Mouse (Mus musculus) 416B (cell line): ENCODE results near the gene Pnkd.
"Not testable (repeated sequence)": the region's sequence is repeated elsewhere in the genome, so short reads cannot be mapped to it uniquely, and the experiment has no call there.

ENCODE experiments used
- DNase-seq: peaks from one replicate; pipeline ENCODE4 v3.0.0; 2011; ENCODE audit warnings: low read depth

The Pnkd gene

DNA sequence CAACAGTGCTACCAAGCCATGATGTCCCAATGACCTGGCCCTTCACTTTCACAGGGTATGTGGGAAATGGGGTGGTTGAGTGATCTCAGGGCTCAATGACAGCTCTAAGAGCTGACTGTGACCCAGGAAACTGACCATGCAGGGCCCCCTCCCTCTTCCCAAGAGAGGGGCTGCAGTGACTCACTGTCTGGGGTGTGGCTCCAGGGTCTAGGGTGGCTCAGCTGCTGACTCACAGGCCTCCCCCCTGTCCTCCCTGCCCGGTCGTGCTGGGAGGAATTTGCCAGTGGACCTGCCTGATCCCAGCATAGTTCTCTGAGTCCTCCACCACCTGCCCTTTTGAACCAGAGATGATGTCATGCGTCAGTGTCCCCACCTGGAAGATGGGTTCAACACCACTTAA, 12.5 kb downstream of the Pnkd start:
- DNase-seq: peak; percentile 54

DNA sequence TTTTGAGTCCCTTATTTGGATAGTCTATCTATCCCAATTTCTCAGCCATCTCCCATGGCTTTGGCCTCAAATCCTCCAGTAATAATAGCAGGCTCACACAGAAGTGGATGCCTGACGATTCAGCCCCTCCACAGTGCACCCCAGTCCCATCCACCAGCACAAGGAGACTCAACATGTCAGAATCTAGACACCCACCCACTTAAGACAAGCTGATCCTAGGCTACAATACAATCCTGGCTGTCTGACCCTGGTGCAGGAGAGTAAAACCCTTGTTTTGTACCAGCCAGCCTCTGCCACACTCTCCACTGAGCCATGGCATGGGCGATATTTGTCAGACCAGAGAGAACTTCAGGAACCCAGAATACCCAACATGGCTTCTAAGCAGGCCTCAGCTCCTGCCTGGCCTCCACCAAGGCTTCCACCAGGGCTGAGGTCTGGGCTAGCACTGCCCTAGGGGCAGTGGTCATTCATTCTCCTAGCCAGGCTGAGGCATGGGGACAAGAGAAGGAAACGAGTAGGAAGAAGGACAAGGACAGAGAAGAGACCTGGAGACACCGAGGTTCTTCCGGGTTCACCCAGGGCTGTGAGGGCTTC, 13.5 kb downstream of the Pnkd start:
- no peak for DNase-seq

DNA sequence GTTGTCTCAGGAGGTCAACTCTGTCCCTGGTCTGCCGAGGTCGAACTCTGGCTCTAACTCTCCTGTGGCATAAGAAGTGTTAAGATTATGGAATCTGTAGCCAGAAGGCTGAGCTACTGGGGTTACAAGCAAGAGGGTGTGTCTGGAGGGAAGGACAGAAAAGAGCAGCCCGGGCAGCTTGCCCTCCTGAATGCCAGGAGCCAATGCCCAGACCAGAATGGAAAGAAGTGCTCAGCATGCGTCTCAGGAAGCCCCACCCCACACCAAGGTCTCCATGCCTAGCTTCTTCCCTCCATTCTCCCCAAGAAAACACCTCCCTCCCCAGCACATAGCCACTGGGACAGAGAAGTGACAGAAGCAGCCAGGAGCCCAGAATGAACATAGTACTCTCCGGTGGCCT, 14.3 kb downstream of the Pnkd start:
- no peak for DNase-seq

DNA sequence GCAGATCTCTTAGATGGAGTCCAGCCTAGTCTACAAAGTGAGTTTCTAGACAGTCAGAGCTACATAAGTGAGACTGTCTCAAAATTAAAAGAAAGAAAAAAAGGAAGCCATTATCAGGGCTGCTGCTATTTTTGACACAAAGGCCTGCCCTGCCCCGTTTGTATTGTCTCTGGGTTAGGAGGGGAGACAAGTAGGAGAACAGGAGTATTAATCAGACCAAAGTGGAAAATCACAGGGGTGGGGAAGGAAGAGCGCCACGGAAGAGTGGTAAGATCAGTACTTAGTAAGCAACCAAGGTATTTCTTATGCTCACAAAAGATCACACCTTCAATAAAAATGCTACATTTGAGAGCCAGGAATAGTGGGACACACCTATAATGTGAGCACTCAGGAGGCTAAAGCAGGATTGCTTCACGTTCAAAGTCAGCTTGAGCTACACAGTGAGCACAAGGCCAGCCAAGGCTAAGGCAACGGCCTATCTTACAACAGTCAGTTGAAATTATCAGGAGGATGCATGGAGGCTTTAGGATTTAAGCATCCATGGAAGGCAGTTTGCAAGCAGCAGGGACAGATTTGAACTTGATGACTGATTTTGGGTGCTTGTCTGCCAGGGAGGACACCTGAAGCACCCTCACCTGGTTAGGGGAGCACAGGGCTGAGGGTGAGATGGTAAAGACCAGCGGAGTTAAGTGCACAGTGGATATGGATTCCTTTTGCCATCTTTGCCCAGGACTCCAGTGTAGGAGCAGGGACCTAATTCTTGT, 15.8 kb downstream of the Pnkd start:
- DNase-seq: no peak

DNA sequence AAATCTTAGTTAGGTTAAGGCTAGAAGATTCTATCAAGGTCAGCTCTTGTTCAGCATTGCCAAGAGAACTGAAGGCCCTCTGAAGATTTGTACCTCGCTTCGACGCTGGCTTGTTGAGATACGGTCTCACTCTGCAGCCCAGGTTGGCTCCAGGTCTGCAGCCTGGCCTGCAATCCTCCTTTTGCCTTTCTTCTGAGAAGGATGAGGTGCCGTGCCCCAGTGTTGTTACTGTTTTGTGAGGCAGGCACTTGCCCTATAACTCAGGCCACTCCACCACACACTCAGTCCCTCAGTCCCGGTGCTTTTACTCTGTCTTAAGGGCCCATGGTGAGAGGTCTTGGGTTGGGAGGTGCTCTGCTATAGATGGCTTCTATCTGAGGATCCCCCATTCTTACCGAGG, 17.5 kb downstream of the Pnkd start:
- no peak for DNase-seq

DNA sequence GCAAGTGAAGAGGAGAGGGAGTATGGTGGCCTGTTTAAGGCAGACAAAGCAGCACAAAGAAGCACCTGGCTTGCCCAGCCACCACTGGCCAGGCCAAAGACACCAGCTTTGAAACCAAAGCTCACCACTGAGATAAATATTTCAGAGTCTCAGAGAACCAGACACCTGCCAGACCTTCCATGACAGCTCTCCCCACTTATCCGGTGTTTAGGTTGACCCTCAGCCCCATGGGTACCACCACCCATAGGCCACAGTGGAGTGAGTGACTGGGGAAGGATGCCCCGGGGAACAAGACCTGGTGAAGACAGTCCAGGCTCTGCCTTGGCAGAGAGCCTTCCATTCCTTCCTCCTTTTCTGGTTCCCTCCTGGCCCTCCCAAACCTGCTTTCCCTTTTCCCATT, 18.1 kb downstream of the Pnkd start:
- DNase-seq: no peak

DNA sequence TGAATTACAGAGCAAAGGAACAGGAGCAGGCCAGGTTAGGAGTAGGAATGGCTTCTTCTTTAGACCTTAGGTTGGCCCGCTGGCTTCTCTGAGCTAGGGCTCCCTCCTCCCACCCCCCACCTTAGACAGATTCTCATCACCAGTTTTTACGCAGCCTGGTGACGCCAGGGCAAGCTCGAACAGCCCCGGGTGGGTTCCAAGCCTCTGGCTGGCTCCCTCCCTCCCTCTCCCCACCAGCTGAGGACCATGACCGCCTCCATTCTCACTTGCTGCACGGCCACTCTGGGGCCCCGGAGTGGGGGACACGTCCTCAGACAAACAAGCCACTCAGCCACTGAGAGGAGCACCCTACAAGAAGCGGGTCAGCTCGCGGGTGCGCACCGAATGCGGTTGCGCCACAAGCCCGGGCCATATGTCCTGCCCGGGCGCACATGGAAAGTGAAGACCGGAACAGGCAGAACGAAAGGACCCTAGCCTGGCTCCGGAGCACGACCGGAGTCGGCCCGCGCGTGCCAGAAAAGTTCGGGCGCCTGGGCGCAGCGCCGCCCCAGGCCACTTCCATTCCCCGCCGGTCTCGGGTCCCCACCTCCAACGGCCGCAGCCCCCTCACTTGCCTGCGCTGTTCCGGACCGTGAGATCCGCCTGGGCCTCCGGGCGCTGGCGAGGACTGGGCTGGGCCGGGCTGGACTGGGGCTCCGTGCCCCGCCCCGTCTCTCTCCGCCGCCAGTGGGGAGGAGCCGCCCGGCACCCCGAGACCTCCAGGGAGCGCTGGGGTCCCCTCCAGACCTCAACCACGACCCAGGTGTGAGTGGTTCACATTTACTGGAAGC, 19.0 kb downstream of the Pnkd start:
- DNase-seq: peak; percentile 70

DNA sequence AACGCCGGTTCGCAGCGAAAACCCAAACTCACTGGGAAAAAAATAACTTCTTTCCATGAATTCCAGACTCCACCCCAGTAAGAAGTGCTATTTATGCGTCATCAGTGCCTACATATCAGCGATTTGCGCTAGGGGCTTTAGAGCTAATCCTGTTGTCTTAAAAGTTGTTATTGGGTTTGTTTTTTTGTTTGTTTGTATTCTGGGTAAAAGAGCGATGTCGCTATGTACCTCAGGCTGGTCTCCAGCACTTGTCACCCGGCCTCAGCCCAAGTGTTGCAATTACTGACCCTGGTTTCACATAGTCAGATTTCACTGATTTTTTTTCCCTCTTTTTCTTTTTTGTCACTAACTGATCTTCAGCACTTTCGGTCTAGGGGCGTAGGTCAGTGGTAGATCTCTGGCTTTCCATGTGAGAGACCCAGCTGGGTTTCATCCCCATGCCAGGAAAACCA, 19.6 kb downstream of the Pnkd start:
- DNase-seq: peak; percentile 62

DNA sequence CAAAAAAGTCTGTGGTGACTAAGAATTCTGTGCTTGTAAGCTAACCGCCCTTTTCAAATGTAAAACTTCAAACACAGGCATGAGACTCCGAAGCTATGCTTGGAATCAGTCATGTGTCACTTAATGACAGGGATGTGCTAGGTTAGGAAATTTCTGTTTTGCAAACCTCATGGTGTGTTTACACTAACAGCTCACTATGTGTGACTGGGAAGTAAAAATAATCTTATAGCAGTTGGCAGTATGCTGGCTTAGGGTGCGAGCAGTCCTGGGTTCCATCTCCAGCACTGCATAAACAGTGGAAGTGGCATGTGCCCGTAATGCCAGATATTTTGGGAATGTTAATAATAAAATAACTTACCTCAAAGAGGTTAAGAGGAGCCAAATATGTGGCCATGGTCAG, 20.2 kb downstream of the Pnkd start:
- no peak for DNase-seq

DNA sequence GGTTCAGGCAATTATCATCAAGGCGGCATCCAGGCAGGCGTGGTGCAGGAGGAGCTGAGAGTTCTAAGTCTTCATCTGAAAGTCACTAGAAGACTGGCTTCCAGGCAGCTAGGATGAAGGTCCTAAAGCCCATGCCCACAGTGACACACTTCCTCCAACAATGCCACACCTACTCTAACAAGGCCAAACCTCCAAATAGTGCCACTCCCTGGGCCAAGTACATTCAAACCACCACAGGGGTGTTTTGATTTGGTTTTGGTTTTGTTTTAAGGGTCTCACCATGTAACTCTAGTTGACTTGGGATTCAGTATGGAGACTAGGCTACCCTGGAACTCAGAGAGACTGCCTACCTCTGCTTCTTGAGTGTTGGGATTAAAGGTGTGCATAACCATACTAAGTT, 20.8 kb downstream of the Pnkd start, which contains the start of gene Tmbim1:
Gene Tmbim1 (minus strand): TSS at position 101 of the 400 bp plus-strand sequence.
- DNase-seq: no peak

DNA sequence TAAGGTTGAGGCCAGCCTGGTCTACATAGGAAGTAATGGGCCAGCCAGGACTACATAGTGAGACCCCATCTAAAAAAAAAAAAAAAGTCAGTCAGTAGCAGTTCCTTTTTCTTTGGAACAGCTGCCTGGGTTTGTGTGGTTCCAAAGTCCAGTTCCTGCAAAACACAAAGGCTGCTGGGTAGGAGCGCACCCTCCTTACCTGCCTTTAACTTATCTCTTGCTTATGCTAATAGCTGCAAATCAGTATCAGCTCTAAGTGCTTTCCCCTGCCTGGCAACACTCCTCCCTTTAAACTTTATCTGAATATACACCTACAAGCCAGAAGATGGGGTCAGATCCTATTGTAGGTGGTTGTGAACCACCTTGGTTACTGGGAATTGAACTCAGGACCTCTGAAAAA, 22.4 kb downstream of the Pnkd start:
- no peak for DNase-seq

DNA sequence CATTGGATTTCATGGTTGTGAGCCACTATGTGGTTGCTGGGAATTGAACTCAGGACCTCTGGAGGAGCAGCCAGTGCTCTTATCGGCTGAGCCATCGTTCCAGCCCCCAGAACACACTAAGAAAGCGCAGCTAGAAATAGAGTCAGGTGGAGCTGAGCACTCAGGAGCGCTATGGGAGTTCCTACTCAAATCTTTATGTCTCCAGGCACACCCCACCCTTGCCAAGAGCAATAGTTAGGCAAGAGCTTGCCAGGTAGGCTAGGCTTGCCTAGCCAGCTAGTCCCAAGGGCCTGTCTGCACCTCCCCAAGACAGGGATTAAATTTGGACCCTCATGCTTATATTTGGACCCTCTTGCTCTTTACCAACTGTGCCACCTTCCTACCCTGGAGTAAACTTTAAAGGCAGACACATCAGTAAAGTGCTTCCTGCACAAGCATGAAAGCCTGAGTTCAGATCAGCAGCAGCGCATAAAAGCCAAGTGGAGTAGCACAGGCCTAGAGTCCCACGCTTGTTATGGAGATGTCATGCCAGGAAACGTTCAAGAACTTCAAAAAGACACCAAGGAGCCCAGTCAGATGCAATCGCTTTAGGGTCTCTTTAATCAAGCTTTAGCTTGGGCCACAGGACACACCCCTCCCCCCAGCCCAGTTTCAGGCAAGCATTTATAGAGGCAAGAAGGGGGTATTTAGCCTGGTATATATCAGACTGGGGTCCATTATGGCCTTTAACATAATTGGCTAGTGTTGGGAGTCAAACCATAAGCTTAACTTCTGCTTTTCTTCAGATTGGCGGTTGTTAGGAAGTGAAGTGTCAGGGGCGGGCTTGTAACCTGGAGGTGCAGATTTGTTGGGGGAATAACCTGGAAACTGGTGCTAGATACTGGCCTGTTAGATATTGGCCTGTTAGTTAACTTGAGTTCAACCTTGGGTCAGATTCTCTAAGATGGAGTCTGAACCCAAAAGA, 23.6 kb downstream of the Pnkd start:
- DNase-seq: peak; percentile 47

DNA sequence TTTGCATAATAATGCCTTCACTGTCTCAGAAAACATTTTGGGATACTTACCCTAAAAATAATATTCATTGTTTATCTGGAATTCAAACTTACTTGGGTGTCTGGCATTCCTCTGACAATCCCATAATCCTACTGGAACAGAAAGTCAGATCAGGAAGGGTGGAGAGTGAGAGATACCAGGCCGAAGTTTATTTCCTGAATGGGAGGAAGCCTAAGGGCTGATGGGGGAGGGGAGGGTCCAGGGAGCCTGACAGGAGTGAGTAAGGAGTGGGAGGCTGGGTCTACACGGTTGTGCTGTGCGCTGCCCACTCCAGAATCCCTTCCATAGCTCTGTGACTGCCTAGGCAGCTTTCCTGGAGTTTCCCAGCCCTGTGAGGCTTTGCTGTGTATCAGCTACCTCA, 25.0 kb downstream of the Pnkd start:
- no peak for DNase-seq

DNA sequence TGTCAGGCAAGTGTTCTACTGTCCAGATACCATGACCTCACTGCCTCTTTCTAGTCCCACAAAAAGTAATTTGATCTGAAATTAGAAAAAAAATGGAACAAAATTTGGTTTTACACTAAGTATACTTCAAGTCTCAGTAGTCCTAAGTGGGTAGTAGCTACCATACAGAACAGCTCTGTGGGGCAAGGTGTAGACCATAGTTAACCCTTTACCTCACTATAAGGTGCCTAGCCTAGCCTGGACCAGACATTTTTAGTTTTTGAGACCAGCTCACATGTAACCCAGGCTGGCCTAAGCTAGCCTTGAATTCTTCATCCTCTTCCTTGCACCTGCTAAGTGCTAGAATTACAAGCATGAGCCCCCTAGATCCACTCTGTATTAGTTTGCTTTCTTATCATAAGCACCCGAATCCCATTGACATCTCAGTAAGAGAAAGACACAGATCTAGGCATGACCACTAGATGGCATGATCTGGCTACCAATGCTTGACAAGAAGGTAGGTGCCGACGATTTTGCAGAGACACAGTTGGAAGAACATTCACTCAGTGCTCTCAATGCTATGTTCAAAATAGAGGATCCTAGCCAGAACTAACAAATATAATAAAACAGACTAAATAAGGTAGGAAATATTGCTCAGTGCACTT, 28.4 kb downstream of the Pnkd start:
- DNase-seq: peak; percentile 91

DNA sequence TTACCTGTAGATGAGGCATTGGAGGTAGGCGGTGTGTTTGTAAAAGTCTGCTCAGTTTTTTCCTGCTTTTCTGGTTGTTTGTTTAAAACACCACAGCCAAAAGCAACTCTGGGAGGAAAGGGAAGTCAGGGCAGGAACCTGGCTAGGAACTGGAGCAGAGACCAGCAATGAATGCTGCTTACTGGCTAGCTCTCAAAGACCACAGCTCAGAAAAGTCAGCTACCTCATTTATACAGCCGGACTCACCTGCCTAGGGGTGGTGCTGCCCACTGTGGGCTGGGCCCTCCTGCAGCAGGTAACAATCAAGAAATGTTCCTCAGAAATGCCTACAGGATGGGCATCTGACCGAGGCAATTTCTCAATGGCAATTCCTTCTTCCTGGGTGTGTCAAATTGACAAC, 30.1 kb downstream of the Pnkd start:
- DNase-seq: no peak

DNA sequence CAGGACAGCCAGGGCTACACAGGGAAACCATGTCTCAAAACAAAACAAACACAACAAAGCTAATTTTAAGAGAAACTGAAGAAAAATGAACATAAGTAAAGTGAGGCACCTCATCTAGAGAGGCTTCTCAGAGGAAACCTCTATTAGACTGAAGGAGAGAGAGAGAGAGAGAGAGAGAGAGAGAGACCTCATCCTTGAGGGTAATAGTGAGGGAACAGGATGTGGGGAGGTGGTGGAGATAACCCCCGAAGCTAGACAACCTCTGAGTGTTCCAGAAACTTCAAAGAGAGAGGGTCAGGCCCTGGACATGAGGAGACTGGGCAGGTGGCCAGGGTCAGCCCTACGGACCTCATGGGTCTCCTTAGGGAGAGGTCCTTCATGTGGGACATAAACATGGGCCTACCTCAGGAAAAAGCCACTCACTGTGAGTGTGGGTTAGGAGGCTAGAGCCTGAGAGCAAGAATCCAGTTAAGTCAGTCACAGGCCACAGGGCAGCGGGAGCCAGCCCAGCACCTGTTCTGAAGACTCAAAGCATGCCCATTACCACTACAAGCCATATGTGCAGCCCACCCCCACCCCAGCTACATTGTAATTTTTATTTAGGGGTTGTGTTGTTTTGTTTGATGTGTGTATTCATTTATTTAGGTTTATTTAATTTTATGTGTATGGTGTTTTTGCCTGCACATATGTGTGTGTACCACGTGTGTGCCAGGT, 31.5 kb downstream of the Pnkd start:
- no peak for DNase-seq

DNA sequence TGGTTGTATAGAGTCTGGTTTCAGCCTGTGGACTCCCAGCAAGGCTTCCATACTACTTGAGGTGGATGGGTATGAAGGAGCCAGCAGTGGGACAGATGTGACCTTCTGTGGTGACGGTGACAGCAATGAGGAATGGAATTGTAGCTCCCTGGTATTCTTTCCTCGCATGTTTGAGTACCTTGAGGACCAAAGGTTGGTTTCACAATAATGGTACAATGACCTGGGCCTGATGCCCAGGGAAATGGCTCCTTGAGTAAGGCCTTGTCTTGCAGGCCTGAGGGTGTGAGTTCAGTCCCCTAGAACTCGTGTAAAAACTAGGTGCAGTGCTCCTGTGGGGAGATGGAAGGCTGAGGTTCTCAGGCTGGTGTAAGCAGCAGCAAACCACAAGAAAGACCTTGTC, 34.0 kb downstream of the Pnkd start:
- DNase-seq: no peak

DNA sequence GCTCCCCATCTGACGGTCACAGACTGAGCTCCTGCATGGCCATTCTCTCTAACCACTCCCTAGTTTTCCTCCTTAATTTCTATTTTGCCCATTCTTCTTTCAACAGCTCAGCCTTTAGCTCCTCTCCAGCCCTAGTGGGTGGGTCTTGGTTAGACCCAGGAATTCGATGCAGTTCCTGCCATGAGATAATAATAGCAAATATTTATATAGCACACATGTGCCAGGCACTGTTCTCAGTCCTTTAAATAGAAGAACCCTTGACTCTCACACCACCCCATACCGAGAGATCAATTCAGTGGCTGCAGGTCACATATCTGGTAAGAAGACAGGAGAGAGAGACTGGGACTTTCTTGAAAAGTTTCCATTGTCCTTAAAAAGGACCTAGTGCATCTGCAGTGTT, 36.7 kb downstream of the Pnkd start:
- no peak for DNase-seq

DNA sequence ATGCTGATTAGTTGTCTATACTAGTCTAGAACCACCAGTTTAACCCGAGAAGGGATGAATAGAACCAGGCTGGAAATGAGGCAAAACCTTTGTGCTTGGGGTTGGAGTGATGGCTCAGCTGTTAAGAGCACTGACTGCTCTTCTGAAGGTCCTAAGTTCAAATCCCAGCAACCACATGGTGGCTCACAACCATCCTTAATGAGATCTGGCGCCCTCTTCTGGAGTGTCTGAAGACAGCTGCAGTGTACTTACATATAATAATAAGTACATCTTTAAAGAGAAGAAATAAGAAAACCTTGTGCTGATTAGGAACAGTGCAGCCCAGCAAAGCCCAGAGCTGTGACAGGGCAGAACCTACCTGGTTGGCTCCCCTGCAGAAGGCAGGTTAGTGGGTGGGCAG, 42.2 kb downstream of the Pnkd start:
- not testable (repeated sequence) for DNase-seq

DNA sequence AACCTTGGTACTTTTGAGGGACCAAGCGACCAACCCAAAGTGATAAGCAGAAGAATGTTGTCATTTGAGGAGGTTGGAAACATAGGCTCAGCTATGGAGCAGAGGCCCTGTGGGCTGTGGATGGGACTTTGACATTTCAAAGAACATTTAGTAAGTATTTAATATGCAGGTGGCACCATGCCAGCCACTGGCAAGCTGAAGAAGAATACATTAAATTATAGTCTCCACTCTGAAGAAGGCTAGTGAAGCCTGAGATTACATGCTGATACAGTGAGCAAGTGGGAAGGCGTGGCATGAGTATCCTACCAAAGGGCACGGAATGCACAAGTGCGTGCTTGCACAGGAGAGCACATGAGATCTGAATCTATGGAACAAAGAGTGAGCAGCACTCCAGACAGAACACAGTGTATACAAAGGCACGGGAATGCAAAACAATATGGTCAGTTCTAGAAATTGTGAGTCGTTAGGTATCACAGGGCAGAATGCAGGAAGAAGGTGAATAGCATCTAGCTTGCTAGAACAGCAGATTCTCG, 45.2 kb downstream of the Pnkd start:
- DNase-seq: no peak
